Mouse (Mus musculus) kidney, postnatal 25 days (tissue): ENCODE data around the gene Bhlhb9.
"Not testable (repeated sequence)": the region's sequence is repeated elsewhere in the genome, so short reads cannot be mapped to it uniquely, and the experiment has no call there.

Source experiments
- DNase-seq, 2 experiments: peaks; one replicate each; pipeline ENCODE4 v3.0.0; 2021; ENCODE audit warnings: mixed read lengths in 2 of 2

Bhlhb9 gene

DNA sequence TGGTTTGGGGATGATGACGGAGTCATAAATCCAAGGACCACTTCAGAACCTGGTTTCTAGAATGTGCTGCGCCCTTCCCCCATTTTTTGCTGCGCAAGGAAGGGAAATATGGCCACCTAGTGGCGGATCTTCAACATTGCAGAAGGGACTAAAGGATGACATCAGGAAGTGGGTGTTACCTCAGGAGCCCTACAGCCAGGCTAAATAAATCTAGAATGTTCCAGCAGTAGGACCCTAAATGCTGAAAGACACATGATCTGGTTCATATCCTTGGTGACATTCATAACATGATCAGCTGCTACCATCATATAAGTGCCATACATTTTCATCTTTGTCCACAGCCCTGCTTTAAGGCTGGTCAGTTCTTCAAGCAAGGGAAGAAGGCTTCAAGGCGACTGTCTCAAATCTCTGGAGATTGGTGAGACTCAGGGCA lies at the start of gene Bhlhb9:
TSS of gene Bhlhb9 (plus strand) at position 383 of the 433 bp plus-strand sequence.
- peak; percentile 29 to 41 for DNase-seq

DNA sequence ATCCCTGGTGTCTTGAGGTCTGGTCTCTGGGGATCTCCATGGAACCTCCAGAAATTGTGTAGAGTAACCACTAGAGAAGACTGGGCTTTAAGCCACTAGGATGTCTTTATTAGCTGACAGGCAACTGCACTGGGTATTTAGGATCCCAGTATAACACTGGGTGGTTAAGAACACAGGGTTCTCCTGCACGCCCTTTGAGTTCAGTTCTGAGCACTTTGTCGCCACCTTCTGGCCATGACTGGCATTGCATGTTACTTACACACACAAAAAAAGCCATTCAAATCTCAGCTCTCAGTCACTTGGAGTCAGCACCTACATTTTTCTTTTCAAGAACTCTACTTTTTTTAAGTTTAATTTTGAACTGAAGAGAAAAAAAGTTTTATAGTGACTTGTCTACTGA lies 44.6 kb upstream of the Bhlhb9 start:
- DNase-seq: peak; percentile 68 to 87

DNA sequence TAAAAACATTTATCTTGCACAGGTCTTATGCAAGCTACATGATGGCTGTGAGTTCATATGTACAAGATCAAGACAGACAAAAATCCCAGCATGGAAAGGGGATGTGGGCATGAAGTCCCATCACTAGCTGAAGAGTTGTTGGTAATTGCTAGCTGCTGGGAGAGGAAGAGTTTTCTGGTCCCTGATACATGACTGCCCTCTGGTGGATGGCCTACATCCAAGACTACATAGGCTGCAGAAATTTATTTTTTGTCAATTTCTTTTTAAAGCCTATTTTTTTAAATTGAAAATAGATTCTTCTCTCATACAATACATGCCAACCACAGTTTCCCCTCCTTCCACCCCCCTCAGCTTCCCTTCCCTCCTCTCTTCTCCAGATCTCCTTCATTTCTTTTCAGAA lies 35.7 kb upstream of the Bhlhb9 start:
- DNase-seq: peak; percentile 37 to 48

DNA sequence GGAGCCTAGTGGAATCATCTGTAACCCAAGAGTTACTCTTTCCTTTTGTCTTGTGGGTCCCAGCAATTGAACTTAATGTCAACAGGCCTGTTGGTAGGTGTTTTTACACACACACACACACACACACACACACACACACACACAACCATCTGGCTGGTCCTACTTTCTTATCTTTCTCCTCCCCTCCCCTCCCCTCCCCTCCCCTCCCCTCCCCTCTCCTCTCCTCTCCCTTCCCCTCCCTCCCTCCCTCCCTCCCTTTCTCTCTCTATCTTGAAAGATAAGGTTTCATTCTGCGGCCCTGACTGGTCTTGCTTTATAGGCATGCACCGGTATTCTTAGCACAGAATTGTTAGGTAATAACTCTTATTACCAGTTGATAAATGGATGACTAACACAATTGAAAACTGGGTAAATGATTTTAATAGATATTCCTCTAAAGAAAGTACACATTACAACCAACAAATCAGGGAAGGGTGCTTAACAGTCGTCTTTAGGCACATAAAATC lies 29.3 kb upstream of the Bhlhb9 start:
- no peak for DNase-seq

DNA sequence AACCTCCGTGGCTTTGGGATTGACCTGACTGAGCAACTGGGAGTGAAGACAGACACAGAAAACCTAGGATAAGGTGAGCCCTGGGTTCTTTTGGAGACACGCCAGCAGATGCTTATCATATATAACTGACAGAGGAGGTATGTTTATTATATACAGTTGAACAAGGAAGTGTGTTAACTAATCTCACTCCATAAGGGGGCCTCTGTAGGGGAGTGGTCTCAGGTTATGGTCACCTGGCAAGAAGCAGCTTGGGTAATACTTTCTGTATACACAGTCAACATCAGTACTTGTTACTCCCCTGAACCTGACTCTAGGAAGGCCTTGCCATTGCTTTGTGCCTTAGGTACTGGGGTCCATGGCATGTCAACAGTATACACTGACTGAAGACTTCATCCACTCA lies 28.8 kb upstream of the Bhlhb9 start:
- DNase-seq: peak in 1 of 2 experiments; percentile 1

DNA sequence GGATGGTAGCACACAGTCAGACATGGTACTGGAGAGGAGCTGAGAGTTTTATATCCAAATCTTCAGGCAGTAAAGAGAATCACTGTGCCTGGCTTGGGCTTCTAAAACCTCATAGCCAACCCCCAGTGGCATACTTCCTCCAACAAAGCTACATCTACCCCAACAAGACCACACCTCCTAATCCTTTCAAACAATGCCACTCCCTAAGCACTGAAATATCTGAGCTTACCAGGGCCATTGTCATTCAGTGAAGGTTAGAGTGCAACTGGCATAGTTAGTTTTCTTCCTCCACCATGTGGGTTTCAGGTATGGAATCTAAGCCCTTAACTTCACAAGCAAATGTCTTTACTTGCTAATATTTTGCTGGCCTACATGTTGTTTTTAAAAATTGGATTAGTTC lies 5.9 kb upstream of the Bhlhb9 start:
- no peak for DNase-seq

DNA sequence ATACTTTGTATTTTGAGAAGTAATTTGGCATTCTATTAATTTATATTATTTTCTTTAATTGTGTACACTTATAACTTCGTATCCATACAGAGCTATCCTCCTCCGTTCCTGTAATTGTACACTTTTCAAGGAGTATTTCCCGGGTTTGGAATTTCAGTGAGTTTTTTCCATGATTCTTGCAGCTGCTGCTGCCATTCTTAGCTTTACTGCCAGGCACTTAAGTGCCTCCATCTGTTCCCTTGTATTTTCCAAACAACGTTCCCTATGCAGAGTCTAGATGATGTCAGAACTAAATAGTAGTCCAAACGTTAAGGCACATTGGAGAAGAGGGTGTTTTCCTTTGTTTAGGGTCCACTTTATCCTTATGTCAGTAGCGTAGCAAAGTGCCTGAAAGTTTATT lies 5.1 kb upstream of the Bhlhb9 start:
- no peak for DNase-seq

DNA sequence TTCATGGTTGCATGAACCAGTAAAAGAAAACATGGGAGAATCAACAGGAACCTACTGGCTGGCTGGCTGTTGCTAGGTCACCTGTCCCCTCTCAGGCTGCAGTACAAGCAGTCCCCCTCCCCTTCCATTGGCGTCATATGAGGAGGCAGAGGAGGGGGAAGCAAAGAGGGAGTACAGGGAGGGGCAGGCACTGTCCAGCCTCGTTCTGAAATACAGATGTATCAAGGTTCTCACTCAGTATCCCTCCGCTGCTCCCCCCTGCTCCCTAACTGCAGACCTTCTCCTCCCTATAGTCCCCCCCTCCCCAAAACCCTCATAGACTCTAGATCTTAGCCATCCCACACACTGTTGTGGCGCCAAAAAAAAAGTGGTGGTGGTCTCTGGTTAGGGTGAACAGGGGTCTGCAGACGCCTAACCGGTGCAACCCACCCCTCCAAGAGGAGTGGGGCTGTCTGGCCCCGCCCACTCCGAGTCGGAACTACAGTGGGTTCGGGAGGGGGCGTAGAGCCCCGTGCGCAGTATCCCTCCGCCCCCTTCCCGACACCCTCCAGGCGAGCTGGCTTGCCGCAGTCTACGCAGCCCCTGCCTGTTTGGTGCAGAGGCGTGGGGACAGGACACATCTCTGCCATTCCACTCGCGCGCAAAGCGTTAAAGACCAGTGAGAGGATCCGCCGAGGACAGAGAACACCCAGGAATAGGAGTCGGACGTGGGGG lies 1.6 kb upstream of the Bhlhb9 start:
- peak; percentile 14 to 62 for DNase-seq

DNA sequence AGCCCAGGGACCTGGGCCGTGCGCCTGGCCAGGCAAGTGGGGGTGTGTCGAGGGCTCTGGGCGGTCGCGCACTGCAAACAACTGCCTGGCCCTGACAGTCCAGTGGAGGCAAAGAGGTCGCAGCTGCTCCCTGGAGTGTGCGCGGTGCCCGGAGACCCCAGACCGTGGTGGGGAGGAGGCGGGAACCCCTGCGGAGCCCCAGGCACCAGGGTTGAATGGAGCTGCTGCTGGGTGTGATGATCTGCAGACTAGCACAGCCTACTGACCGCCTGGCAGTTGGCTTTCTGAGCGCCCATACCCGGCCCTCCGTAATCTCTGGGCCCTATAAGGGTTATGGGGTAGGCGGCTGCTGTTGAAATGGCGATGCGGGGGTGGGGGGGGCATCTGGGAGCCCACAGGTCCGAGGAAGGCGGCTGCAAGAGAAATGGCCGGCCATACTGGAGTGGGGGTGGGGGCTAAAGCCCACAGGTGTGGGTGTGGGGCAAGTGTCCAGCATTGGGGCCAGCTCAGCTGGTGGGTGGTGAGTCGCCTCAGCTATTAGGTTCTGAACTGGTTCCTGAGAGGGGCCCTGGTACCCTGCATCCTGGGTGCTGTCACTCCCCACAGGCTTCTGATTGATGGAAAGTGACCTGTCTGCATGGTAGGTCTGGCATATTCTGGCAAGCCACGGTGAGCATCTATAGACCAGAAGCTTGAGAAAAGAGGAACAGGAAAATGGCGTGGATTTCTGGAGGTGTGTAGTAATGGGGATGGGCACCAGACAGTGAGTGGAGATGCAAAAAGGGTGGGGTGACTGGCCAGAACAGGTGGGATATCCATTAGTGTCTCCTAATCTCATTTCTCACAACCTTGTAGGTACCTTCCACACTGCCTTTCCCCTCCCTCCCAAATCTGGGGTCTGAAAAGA lies 836 bp upstream of the Bhlhb9 start:
- DNase-seq: peak in 1 of 2 experiments; percentile 35

DNA sequence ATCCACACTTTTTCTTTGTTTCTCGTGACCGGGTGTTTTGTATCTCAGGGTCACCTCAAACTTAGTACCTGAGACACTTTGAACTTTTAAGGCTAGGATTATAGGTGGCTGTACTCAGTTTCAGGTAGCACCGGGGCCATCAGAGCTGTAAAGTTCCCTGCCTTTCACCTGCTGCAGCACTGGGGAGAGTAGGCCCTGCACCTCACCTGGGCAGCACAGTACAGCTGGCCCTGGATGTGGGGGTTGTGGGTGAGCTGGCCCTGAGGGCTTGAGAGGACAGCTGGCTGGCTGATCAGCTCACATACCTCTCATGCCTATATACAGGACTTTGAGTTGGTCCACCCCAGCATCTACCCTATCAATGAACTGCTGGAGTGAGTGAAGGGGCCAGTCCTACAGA lies 6.8 kb downstream of the Bhlhb9 start:
- DNase-seq: no peak

DNA sequence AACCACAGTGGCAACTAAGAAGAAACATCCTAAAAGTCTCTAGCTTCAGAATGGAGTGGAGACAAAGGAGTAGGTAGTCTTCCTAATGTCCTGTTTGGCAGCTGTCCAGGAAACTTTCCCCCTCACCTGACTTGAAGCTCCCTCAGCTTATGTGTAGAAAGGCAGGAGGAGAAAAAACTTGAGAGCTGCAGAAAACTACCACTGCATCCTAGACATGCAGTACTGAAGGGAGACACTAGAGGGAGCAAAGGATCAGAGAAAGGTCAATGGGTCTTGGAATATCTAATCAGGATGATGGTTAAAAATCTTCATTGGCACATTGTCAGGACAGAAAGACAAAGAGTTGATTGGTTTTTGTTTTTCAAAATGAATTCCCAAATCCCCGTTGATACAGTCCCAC lies 8.4 kb downstream of the Bhlhb9 start:
- peak in 1 of 2 experiments; percentile 66 for DNase-seq

DNA sequence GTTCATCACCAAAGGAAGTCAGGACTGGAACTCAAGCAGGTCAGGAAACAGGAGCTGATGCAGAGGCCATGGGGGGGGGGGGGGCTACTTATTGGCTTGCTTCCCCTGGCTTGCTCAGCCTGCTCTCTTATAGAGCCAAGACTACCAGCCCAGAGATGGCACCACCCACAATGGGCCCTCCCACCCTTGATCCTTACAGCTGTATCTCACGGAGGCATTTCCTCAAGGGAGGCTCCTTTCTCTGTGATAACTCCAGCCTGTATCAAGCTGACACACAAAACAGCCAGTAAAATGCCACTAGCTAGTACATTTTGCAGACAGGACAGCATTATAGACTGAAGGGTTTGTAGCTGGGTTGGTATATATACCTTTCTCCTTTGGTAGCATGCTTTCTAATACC lies 38.5 kb downstream of the Bhlhb9 start:
- not testable (repeated sequence) for DNase-seq

DNA sequence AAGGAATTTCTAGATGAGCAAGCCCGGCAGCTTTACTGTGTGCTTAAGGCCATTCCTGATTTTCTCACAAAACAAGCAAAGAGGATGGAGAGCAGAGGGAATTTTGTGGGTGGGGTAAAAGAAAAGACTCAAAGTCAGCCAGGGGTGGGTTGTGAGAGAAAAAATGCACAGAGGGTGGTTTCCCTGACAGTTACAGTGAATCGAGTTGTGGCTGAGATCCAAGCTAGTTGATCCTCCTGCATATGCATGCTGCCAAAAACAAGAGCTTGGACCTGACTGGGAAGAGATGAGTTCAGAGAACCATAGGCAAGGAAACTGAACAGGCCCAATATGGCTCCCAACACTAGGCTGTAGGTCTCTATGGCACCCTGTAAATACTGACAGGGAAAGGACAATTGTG lies 40.5 kb downstream of the Bhlhb9 start:
- DNase-seq: no peak

DNA sequence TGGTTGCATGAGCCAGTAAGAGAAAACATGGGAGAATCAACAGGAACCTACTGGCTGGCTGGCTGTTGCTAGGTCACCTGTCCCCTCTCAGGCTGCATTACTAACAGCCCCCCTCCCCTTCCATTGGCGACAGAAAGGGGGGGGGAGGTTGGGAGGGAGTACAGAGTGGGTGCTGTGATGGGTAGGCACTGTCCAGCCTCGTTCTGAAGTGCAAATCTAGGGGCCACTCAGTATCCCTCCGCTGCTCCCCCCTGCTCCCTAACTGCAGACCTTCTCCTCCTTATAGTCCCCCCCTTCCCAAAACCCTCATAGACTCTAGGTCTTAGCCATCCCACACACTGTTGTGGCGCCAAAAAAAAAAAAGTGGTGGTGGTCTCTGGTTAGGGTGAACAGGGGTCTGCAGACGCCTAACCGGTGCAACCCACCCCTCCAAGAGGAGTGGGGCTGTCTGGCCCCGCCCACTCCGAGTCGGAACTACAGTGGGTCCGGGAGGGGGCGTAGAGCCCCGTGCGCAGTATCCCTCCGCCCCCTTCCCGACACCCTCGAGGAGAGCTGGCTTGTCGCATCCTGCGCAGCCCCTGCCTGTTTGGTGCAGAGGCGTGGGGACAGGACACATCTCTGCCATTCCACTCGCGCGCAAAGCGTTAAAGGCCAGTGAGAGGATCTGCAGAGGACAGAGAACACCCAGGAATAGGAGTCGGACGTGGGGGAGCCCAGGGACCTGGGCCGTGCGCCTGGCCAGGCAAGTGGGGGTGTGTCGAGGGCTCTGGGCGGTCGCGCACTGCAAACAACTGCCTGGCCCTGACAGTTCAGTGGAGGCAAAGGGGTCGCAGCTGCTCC lies 41.3 kb downstream of the Bhlhb9 start, which contains the start of gene Gprasp2:
TSS of gene Gprasp2 (plus strand) at position 514 of the 840 bp plus-strand sequence.
- DNase-seq: peak; percentile 1 to 43

DNA sequence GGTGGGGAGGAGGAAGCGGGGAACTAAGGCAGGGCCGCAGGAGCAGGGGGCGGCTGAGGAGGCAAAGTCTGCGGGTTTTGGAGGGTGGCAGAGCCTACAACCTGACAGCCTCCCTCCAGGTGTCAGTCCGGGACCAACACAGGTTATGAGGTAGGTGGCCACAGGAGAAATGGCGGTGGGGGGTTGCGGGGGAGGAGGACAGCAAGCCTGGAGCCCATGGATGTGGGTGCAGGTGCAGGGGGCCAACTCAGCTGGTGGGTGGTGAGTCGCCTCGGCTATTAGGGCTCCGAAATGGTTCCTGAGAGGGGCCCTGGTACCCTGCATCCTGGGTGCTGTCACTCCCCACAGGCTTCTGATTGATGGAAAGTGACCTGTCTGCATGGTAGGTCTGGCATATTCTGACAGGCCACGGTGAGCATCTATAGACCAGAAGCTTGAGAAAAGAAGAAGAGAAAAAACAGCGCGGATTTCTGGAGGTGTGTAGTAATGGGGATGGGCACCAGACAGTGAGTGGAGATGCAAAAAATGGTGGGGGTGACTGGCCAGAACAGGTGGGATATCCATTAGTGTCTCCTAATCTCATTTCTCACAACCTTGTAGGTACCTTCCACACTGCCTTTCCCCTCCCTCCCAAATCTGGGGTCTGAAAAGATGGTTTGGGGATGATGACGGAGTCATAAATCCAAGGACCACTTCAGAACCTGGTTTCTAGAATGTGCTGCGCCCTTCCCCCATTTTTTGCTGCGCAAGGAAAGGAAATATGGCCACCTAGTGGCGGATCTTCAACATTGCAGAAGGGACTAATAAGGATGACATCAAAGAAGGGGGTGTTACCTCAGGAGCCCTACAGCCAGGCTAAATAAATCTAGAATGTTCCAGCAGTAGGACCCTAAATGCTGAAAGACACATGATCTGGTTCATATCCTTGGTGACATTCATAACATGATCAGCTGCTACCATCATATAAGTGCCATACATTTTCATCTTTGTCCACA lies 42.3 kb downstream of the Bhlhb9 start:
- DNase-seq: peak in 1 of 2 experiments; percentile 32

DNA sequence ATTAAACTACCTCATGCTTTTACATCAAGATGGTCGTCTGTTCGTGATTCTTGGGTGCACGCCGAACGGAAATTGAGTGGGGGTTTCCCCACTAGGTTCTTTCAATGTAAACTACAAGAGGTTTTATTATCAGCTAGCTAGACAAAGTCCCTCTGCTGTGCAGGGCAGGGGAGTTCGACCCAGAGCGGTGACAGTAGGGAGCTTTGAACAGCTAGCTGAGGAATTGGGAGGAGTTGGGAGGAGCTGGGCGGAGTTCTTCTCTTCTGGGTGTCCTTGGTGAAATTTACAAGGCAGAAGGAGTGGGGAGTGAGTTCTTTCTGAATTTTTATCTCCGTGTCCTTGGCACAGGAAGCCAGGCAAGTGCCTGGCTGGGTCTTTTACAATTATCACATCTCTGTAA lies 69.4 kb downstream of the Bhlhb9 start:
- not testable (repeated sequence) for DNase-seq

DNA sequence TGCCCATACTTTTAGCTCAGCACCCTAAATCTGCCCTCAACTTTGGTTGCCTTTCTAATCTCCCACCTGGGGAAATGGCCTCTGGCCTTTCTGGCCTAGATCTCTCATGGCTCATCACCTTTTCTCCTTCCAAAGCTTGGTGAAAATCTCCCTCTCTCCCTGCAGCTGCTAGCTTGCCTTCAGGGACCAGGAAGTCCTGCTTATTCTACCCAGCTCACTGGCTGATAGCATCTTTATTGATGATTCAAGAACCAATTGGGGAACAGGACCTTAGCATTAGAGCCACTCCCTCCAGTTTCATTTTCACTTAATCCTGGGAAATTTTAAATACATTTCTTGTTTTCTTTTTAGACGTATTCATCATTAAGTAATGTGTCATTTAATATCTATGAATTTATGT lies 79.3 kb downstream of the Bhlhb9 start:
- no peak for DNase-seq

DNA sequence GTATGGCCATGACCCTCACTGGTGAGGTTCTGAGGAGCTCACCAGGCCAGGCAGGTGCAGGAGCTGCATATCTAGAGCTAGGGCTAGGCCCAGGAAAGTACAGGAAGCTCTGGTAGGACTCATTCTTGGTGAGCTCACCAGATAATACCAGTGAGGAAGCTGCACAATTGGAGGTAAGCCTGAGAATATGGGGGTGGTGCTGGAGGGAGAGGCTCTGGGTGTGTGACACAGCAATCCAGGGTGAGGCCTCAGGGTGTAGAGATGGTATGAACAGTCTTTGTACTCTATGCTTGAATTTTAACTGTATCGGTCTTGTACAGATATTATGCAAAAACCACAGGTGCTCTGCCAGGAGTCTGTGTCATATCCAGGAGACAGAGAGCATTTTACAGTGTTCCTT lies 82.2 kb downstream of the Bhlhb9 start:
- no peak for DNase-seq

DNA sequence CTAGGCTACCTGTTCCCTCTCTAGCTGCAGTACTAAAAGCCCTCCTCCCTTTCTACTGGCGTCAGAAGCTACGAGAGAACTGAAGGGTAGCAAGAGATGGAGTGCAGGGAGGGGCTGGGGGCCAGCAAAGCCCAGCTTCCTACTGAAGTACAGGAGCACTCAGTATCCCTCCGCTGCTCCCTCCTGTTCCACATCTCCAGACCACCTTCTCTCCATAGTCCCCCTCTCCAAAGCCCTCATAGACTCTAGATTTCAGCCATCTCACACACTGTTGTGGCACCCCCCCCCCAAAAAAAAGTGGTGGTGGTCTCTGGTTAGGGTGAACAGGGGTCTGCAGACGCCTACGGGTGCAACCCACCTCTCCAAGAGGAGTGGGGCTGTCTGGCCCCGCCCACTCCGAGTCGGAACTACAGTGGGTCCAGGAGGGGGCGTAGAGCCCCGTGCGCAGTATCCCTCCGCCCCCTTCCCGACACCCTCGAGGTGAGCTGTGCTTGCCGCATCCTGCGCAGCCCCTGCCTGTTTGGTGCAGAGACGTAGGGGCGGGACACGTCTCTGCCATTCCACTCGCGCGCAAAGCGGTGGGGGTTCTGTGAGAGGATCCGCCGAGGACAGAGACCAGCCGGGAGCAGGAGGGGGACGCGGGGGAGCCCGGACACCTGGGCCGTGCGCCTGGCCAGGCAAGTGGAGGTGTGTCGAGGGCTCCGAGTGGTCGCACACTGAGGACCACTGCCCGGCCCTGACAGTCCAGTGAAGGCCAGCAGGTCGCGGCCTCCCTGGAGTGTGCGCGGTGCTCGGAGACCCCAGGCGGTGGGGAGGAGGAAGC lies 88.2 kb downstream of the Bhlhb9 start:
- peak; percentile 55 to 84 for DNase-seq

DNA sequence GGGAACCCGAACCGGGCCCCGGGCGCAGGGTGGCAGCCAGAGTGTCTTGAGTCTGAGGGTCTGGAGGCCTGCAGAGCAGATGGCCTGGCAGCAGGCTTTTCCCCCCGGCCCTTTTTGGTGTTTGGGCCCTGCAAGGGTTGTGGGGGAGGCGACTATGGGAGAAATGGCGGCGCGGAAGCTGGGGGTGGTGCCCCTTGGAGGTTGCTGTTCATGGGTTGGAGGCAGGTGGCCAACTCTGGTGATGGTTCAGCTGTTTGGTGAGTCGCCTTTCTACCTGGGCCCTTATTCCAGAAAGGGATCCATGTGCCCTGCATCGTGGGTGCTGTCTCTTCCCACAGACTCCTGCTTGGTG lies 88.8 kb downstream of the Bhlhb9 start:
- peak; percentile 18 to 49 for DNase-seq

DNA sequence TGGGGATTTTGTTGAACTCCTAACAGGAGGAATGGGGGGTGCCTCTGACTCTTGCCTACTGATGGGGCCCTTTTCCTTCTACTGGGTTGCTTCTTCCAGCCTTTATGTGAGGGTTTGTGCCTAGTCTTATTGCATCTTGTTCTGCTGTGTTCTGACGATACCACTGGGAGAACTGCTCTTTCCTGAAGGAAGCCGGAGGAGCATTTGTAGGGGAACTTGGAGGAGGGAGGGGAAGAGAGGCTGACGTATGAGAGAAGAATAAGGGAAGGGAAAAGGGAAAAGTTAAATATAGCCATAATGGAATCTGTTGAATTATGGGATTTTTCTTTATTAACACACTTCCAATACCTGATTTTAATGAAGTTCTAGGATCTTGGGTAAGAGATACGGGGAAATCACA lies 119.2 kb downstream of the Bhlhb9 start:
- DNase-seq: no peak
